Mouse (Mus musculus) CH12.LX (cell line): ENCODE measurements around the gene Sdc4.
A peak's percentile ranks its signal among the peaks of the same experiment; 100 is the strongest.

Experiments
- BHLHE40 ChIP-seq: IDR thresholded peaks from 2 replicates; pipeline ENCODE4 v1.6.1; 2011; ENCODE audit warnings: mild to moderate bottlenecking, low read depth, low read length, improper control_type of control experiment
- CTCF ChIP-seq, 2 experiments: IDR thresholded peaks in 1 of 2; conservative IDR thresholded peaks in 1 of 2; 2 replicates each; pipeline ENCODE4 v1.5.1; 2011 to 2012; ENCODE audit warnings: low read depth in 2 of 2, low read length in 2 of 2, improper control_type of control experiment in 1 of 2, inconsistent platforms in 1 of 2, mild to moderate bottlenecking in 1 of 2, moderate library complexity in 1 of 2
- ELF1 ChIP-seq: IDR thresholded peaks from 2 replicates; pipeline ENCODE4 v1.6.1; 2014; ENCODE audit warnings: low read depth, mild to moderate bottlenecking, inconsistent platforms, low read length, improper control_type of control experiment
- ETS1 ChIP-seq: conservative IDR thresholded peaks from 2 replicates; pipeline ENCODE4 v1.6.1; 2012; ENCODE audit warnings: low read depth, mild to moderate bottlenecking, inconsistent platforms, low read length, improper control_type of control experiment, moderate library complexity
- JUN ChIP-seq: IDR thresholded peaks from 2 replicates; pipeline ENCODE4 v1.6.1; 2011; ENCODE audit warnings: low read depth, mild to moderate bottlenecking, low read length, improper control_type of control experiment, moderate library complexity; ENCODE audit not compliant: insufficient read depth
- MAX ChIP-seq: IDR thresholded peaks from 2 replicates; pipeline ENCODE4 v1.6.1; 2011; ENCODE audit warnings: low read length, improper control_type of control experiment
- POLR2A ChIP-seq: IDR thresholded peaks from 2 replicates; pipeline ENCODE4 v1.6.1; 2011; ENCODE audit warnings: low read depth, mild to moderate bottlenecking, improper control_type of control experiment, low read length
- USF1 ChIP-seq: IDR thresholded peaks from 2 replicates; pipeline ENCODE4 v1.6.1; 2014; ENCODE audit warnings: low read depth, mild to moderate bottlenecking, inconsistent platforms, low read length, improper control_type of control experiment

- TF ChIP-seq CTCF (conservative IDR thresholded peaks at IDR 0.05 in 1 of 2, IDR thresholded peaks at IDR 0.05 in 1 of 2; ENCODE audit: low read depth in 2 of 2, low read length in 2 of 2) (no peak), USF1 (peak; percentile 13; the same call in 1 of the 2 replicates), POLR2A (no peak), JUN (no peak), MAX (no peak), ETS1 (no peak), ELF1 (no peak), BHLHE40 (no peak)
Observed at GRCm38 (mm10) chr2:164442315-164443050, 1.2 kb downstream of the Sdc4 start.
